Mouse (Mus musculus): ENCODE results near the gene Cox19. TPM values are rescaled to one million over a fixed set of nuclear protein-coding genes. Genes with fewer than 3 reads are reported as not detected.

The Cox19 gene
- polyA plus RNA-seq, 1 experiment = 39.3 TPM

DNA sequence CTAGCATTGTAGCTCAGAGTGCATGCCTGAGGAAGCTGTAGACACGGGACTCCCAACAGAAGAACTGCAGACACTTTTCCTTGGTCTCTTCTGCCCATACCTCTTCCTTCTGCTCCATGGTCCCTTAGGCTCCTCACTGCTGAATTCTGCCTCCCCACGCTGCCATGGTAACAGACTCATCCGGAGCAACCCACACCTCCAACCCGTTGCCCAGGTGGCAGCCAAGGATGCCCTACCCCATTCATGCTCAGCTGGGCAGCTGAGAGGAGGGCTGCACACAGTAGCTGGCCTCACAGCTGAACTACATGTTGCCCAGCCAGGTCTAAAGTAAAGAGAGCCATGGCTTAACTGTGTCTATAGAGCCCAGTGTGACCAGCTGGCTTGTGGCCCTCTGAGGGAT, 62.6 kb downstream of the Cox19 start:
- H3K4me1 ChIP-seq (ENCODE audit: control insufficient read depth, insufficient read depth, low read length) = peaks cover 22% of the 10 kb centered on the region
- TF ChIP-seq CTCF (IDR thresholded peaks at IDR 0.05; ENCODE audit: control insufficient read depth, insufficient read depth, low read length) (no peak), POLR2A (IDR thresholded peaks at IDR 0.05; ENCODE audit: borderline replicate concordance, control insufficient read depth, low read depth, low read length) (no peak)
- H3K27ac ChIP-seq (ENCODE audit: control insufficient read depth, insufficient read depth, low read depth, low read length, poor library complexity) = peak overlapping the region; percentile 97
- 41% methylated on average over 4 of the region's 4 CpGs for WGBS
- no peak overlapping the region for H3K4me3 ChIP-seq (replicated peaks; ENCODE audit: control insufficient read depth, low read depth, low read length)

DNA sequence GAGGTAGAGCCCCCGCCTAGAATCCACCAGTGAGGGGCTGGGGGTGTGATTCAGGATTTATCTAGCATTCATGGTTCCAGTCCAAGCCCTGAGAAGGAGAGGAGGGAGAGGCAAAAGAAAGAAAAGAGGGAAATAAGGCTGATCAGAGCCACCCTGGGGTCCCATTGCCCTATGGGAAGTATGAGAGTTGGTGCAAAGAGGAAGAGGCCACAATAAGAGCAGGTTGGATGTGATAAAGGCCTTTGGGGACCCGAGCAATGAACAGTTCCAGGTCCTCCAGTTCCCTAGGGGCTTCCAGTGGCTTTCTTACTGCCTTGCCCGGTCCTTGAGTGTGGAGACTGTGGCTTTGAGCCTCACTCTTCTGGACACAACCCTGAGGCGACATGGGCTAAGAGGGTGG, 63.4 kb downstream of the Cox19 start:
- H3K27ac ChIP-seq (ENCODE audit: control insufficient read depth, insufficient read depth, low read depth, low read length, poor library complexity) = peak overlapping the region; percentile 97
- TF ChIP-seq CTCF (IDR thresholded peaks at IDR 0.05; ENCODE audit: control insufficient read depth, insufficient read depth, low read length) (no peak), POLR2A (IDR thresholded peaks at IDR 0.05; ENCODE audit: borderline replicate concordance, control insufficient read depth, low read depth, low read length) (no peak)

DNA sequence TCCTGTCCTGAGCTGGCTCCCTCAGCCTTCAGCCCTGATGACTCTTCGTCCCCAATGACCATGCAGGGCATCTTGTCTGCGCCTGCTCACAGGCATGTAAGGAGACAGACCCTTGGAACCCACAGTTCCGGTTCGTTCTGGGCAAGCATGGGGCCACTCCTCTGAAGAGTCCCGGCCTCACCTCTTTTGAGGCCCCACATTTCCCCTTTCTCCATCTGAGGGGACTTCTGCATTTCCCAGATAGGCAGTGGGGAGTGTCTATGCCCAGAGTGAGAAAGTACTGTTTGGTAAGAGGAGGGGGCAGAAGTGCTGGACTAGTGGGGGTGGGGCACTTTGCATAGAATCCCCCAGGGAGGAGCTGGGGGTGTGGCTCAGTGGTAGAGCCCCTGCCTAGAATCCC, 64.1 kb downstream of the Cox19 start:
- H3K27ac ChIP-seq (ENCODE audit: control insufficient read depth, insufficient read depth, low read depth, low read length, poor library complexity) = peak overlapping the region; percentile 97
- peaks cover 22% of the 10 kb centered on the region for H3K4me1 ChIP-seq (ENCODE audit: control insufficient read depth, insufficient read depth, low read length)
- whole genome bisulfite sequencing = 10% methylated on average over 5 of the region's 5 CpGs
- H3K4me3 ChIP-seq (replicated peaks; ENCODE audit: control insufficient read depth, low read depth, low read length) = no peak overlapping the region
- TF ChIP-seq POLR2A (IDR thresholded peaks at IDR 0.05; ENCODE audit: borderline replicate concordance, control insufficient read depth, low read depth, low read length) (no peak), CTCF (IDR thresholded peaks at IDR 0.05; ENCODE audit: control insufficient read depth, insufficient read depth, low read length) (no peak)

More for the DNA sequence above, 63.4 kb downstream of the Cox19 start:
- H3K4me3 ChIP-seq (replicated peaks; ENCODE audit: control insufficient read depth, low read depth, low read length) = no peak overlapping the region
- WGBS = 35% methylated on average over 4 of the region's 4 CpGs
- peaks cover 22% of the 10 kb centered on the region for H3K4me1 ChIP-seq (ENCODE audit: control insufficient read depth, insufficient read depth, low read length)

Other genes with a start within 250 kb of the Cox19 start
- gene Prkar1b, start 201.4 kb downstream of the Cox19 start, polyA plus RNA-seq (2011; ENCODE audit: insufficient read depth, insufficient read length, low replicate concordance, missing spikeins) = 6.6 TPM in 1 of 2 replicates, not detected in the other
- gene Dnaaf5, start 201.2 kb downstream of the Cox19 start, polyA plus RNA-seq (2011; ENCODE audit: insufficient read depth, insufficient read length, low replicate concordance, missing spikeins) = 4.1 and 6.5 TPM in 2 replicates
- gene Sun1, start 150.8 kb downstream of the Cox19 start, polyA plus RNA-seq (2011; ENCODE audit: insufficient read depth, insufficient read length, low replicate concordance, missing spikeins) = 26.5 and 27.1 TPM in 2 replicates
- gene Get4, start 99.1 kb downstream of the Cox19 start, polyA plus RNA-seq (2011; ENCODE audit: insufficient read depth, insufficient read length, low replicate concordance, missing spikeins) = 43.5 and 60.2 TPM in 2 replicates
- gene Adap1, start 25.8 kb downstream of the Cox19 start, polyA plus RNA-seq (2011; ENCODE audit: insufficient read depth, insufficient read length, low replicate concordance, missing spikeins) = 12.1 and 26.4 TPM in 2 replicates
- gene Cyp2w1, start 1.2 kb upstream of the Cox19 start, polyA plus RNA-seq (2011; ENCODE audit: insufficient read depth, insufficient read length, low replicate concordance, missing spikeins) = not detected in 2 replicates
- gene Gpr146, start 26.3 kb upstream of the Cox19 start, polyA plus RNA-seq (2011; ENCODE audit: insufficient read depth, insufficient read length, low replicate concordance, missing spikeins) = 14.6 and 20.1 TPM in 2 replicates
- gene C130050O18Rik, start 53.9 kb upstream of the Cox19 start, polyA plus RNA-seq (2011; ENCODE audit: insufficient read depth, insufficient read length, low replicate concordance, missing spikeins) = 0.88 and 4.0 TPM in 2 replicates
- gene Gper1, start 71.7 kb upstream of the Cox19 start, polyA plus RNA-seq (2011; ENCODE audit: insufficient read depth, insufficient read length, low replicate concordance, missing spikeins) = not detected in 2 replicates
- gene 3110082I17Rik, start 109.1 kb upstream of the Cox19 start, polyA plus RNA-seq (2011; ENCODE audit: insufficient read depth, insufficient read length, low replicate concordance, missing spikeins) = 11.8 and 12.8 TPM in 2 replicates
- 4.1 and 6.9 TPM in 2 replicates for gene Zfand2a, start 133.1 kb upstream of the Cox19 start, polyA plus RNA-seq (2011; ENCODE audit: insufficient read depth, insufficient read length, low replicate concordance, missing spikeins)
- gene Uncx, start 192.1 kb upstream of the Cox19 start, polyA plus RNA-seq (2011; ENCODE audit: insufficient read depth, insufficient read length, low replicate concordance, missing spikeins) = not detected in 2 replicates